In the genomic region with DNA sequence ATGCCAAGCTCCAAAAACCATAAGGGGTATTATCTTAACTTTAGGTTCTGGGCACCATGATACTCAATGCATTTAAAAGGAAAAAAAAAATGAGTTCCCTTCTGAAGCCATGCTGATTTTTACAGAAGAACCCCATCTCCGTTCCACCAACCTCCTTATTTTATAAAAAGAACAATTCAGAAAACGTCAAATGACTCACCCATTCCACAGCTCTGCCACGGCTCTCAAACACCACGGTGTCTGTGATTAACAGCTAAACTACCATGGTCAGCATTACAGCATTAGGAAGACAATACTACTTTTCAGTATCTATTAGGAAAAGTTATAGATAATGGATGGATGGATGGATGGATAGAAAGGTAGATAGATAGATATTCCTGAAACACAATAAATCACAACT, we compare ENCODE assay signal across 15 mouse cellular contexts.
"Had no signal": no experiment of that assay in that cellular context is flagged by ENCODE, and none has a peak within 500 bp of the region (broad histone marks: within the 10 kb centered on the region; RNA-seq: fewer than 3 reads in every experiment).

No protein-coding gene starts in this region.

- H3K9ac ChIP-seq: limb, embryonic 15.5 days; liver, embryonic 12.5 days; lung, embryonic 14.5 days; neural tube, embryonic 15.5 days had no signal

- H3K36me3 ChIP-seq: limb, embryonic 15.5 days; neural tube, embryonic 15.5 days had no signal

- H3K27me3 ChIP-seq: limb, embryonic 15.5 days; liver, embryonic 12.5 days; neural tube, embryonic 15.5 days had no signal

- H3K27ac ChIP-seq: layer of hippocampus, adult 2 months; limb, embryonic 15.5 days; liver, embryonic 12.5 days; midbrain, embryonic 10.5 days; neural tube, embryonic 15.5 days; stomach, postnatal 0 days had no signal

- H3K4me3 ChIP-seq: layer of hippocampus, adult 2 months; limb, embryonic 15.5 days; liver, embryonic 12.5 days; midbrain, embryonic 10.5 days; myocyte; neural tube, embryonic 15.5 days had no signal

- ATAC-seq: liver, embryonic 12.5 days had no signal

- H3K4me1 ChIP-seq: neural tube, embryonic 15.5 days had no signal

- H3K9me3 ChIP-seq: limb, embryonic 15.5 days; liver, embryonic 12.5 days; midbrain, embryonic 10.5 days; neural tube, embryonic 15.5 days had no signal

- H3K4me2 ChIP-seq: limb, embryonic 15.5 days; liver, embryonic 12.5 days; lung, embryonic 14.5 days; neural tube, embryonic 15.5 days had no signal

- DNase-seq: left cerebral cortex, postnatal 4 days; lung, embryonic 14.5 days; lung, postnatal 10 days; lung, postnatal 4 days; midbrain, embryonic 14.5 days; right cerebral cortex, adult 18-20 months; right cerebral cortex, postnatal 25 days; thymus, postnatal 4 days had no signal
